Mouse (Mus musculus) adrenal gland, adult 2 months (tissue): Measurements from ENCODE around the gene Zkscan1. TPM values are rescaled to one million over a fixed set of nuclear protein-coding genes. Genes with fewer than 3 reads are reported as not detected.
"Not testable (repeated sequence)": the region's sequence is repeated elsewhere in the genome, so short reads cannot be mapped to it uniquely, and the experiment has no call there.

ENCODE experiments used
- DNase-seq: peaks from one replicate; pipeline ENCODE4 v3.0.0; 2021
- long read RNA-seq: library from polyadenylated mRNA; stranded (forward); transcript quantifications from one replicate; pipeline ENCODE4 v2.0.0, GENCODE M21; 2021
- polyA plus RNA-seq: library from polyadenylated mRNA; depleted of rRNA; stranded (reverse); fragments of >200 nt; gene quantifications from 2 replicates; pipeline ENCODE4 v1.2.3, GENCODE M21; 2012; rRNA removed
- total RNA-seq, 2 experiments: library from RNA; stranded (reverse); gene quantifications; 2 replicates each; pipeline ENCODE4 v1.2.3; 2021

The Zkscan1 gene
- total RNA-seq, result 10 to 100 TPM; 33.9 to 40.2 TPM
- 2.7 and 3.4 TPM in 2 replicates for polyA plus RNA-seq
- long read RNA-seq, full-length matches to known transcripts, result 3 of 4 reads
- long read RNA-seq, partial matches to known transcripts, result 1 of 4 reads
- long read RNA-seq, other reads (novel, unspliced or antisense), result 0 of 4 reads

GRCm38 (mm10) chr5:138084996-138085395, at the start of gene Zkscan1:
Gene Zkscan1, plus strand, starts transcription at chr5:138085084.
- peak; percentile 89 for DNase-seq

DNA sequence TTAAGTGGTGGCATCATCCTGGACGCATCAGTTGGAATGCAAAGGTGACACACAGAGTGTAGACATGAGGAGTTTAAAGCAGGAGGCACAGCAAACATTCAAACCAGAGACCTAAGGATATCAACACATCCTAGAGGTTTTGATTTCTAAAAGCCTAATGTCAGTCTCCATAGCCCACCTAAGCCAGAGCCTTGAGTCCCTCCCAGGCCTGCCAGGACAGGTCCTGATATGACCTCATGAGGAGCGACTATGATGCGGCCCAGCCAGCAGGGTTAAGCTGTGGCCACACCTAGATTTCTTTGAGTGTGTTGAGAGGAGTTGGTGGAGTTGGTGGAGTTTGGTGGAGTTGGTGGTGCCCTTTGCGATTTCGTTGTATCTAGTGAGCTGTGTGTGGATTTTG, 32.0 kb upstream of the Zkscan1 start, which contains the start of gene Smok3c:
Gene Smok3c, plus strand, starts transcription at position 301 of the 400 bp plus-strand sequence.
- DNase-seq, result not testable (repeated sequence)

GRCm38 (mm10) chr5:138073803-138074202, 11.1 kb upstream of the Zkscan1 start:
- no peak for DNase-seq

- DNase-seq, result peak; percentile 56
Observed at GRCm38 (mm10) chr5:138075684-138076083, 9.2 kb upstream of the Zkscan1 start.

DNA sequence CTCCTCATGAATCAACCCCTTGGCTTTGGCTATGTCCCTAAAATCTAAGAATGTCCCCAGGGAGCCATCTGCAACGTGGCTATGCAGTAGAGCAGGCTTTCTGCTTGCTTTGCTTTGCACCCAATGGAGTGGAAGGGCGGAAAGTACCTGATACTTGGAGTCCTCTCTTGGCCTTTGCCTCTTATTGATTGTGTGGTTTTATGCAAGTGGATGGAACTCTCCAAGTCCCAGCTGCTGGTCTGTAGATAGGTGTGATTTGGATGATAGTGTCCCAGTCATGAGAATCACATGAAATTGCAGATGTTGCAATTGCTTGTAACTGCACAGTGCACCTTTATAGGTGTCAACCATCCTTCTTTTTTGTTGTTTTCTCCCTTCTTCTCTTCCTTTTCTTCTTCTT, 8.7 kb upstream of the Zkscan1 start:
- no peak for DNase-seq

GRCm38 (mm10) chr5:138080456-138080855, 4.4 kb upstream of the Zkscan1 start:
- no peak for DNase-seq

DNA sequence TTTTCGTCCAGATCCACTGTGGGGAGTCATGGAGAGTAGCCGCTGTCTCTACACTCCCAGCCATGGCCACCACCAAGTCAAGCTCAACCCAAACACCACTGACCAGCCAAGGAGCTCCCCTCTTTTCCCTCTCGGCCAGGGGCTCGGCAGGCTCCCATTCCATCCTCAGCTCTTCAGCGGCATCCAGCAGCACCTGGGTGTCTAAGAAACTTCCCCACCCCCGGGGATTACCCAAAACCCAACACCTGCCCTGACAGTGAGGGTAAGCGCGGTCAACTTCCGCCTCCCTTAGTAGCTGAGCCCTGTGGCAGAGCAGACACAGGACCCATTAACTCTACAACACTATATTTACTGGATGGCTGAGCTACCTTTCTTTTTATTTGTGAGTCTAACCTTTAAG, 3.4 kb upstream of the Zkscan1 start:
- no peak for DNase-seq

- DNase-seq, result no peak
Observed at GRCm38 (mm10) chr5:138083318-138083900, 1.5 kb upstream of the Zkscan1 start.

GRCm38 (mm10) chr5:138083936-138084335, 948 bp upstream of the Zkscan1 start:
- DNase-seq, result no peak

GRCm38 (mm10) chr5:138084507-138084906, 377 bp upstream of the Zkscan1 start:
- DNase-seq, result no peak

DNA sequence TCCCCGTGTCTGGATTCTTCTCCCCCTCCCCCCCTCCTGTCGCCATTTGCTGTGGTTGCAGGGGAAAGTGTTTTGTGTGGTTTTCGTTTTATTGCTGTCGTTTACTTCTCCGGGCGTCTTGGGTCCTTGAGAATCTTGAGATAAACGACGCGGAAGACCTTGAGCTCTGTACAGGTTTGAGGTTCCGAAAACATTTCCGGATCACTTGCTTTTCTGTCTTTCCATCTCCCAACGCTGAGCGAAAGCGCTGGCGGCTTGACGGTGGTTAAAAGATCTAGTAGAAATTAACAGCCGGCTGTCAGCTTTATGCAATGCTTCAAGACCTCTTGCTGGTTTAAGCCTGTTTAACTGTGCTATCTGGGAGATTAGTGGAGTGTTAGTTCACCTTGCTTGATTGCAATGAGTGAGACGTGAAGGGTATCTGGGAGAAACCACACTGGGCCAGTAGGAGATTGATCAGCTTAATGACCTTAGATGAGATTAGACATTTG, 582 bp downstream of the Zkscan1 start:
- peak; percentile 34 for DNase-seq

- DNase-seq, result no peak
Observed at GRCm38 (mm10) chr5:138086842-138087241, 2.0 kb downstream of the Zkscan1 start.

- no peak for DNase-seq
Observed at GRCm38 (mm10) chr5:138088366-138088765, 3.5 kb downstream of the Zkscan1 start.

DNA sequence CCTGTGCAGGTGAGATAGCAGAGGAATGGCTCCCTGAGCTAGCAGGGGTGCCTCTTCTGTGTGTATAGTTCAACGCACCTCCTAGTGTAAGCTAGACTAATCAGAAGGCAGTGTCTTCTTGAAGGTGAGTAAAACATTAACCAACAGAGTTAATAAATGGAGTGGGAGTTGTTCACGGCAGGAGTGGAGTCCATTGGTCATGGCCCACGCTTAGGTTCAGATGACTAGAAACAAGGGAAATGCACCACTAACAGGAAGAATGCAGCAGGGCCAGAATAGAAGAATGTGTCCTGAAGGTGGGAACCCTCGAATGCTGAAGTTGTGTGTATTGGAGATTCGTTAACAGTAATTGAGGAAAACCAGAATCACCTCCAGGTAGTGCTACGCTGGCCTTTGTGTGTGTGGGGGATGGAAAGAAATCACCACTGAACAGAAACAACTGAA, 4.2 kb downstream of the Zkscan1 start:
- DNase-seq, result no peak

- no peak for DNase-seq
Observed at GRCm38 (mm10) chr5:138090271-138090670, 5.4 kb downstream of the Zkscan1 start.

GRCm38 (mm10) chr5:138090737-138091136, 5.9 kb downstream of the Zkscan1 start:
- no peak for DNase-seq

GRCm38 (mm10) chr5:138092771-138093170, 7.9 kb downstream of the Zkscan1 start:
- no peak for DNase-seq

DNA sequence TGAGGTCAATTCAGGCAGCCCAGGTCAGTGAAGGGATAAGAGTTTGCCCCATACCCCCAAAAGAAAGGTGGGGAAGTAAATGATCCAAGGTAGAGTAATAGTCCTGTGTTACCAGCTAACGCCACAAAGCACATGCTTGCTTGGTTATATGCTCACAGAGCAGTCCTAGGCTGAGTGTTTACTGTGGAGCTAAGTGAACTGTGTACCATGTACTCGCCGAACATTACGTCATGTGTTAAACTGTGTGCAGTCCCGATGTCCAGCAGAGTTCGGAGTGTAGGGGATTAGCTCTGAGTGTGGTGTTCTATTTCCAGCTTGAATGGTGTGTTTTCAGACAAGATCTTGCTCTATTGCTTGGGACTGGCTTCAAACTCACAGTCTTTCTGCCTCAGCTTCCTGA, 9.6 kb downstream of the Zkscan1 start:
- DNase-seq, result no peak

GRCm38 (mm10) chr5:138104976-138105375, 20.1 kb downstream of the Zkscan1 start:
- no peak for DNase-seq

- no peak for DNase-seq
Observed at GRCm38 (mm10) chr5:138107130-138107529, 22.2 kb downstream of the Zkscan1 start.

- not testable (repeated sequence) for DNase-seq
Observed at GRCm38 (mm10) chr5:138109847-138110396, 25.0 kb downstream of the Zkscan1 start.

DNA sequence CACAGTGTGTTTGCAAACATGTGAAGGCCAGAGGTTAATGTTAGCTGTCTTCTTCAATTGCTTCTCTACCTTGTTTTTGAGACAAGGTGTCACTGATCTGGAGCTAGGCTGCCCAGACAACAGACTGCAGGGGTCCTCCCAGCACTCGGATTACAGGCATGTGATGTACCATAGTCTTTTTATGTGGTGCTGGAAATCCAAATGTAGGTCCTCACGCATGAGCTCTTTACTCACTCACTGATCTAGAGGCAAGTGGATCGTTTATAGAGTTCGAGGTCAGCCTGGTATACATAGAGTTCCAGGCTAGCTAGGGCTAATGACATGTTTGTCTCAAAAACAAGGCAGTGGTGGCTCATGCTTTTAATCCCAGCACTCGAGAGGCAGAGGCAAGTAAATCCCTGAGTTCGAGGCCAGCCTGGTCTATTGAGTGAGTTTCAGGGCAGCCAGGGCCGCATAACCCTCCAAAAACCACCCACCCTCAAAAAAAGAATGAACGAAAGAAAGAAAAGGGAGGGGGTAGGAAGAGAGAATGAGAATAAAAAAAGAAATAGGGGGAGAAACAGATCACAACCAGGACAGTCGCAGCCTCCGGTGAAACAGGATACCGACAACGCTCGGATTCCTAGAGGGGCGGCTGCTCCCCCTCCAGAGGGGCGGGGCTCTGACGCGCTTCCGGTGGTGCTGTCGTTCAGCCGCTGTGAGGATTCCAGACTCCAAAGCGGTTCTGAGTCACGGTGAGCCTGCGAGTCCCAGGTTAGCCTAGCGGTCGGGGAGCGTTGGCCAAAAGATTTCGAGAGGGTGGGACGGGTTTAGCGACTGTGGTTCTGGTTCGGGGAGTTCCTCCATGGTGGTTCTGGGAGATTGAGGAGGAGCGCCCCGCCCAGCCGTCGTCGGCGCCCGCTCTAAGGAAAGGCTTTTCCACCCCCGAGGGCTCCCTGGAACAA, 31.6 kb downstream of the Zkscan1 start, which contains the start of gene Zscan21:
Gene Zscan21, plus strand, starts transcription at position 649 of the 944 bp plus-strand sequence.
- peak; percentile 95 for DNase-seq
